Mouse (Mus musculus) fibroblast of lung, adult 2 months (primary cell): ENCODE measurements around the gene App.

Experiments
- DNase-seq: peaks from one replicate; pipeline ENCODE4 v3.0.0-alpha.2; 2011; ENCODE audit warnings: low read depth

Gene App

DNA sequence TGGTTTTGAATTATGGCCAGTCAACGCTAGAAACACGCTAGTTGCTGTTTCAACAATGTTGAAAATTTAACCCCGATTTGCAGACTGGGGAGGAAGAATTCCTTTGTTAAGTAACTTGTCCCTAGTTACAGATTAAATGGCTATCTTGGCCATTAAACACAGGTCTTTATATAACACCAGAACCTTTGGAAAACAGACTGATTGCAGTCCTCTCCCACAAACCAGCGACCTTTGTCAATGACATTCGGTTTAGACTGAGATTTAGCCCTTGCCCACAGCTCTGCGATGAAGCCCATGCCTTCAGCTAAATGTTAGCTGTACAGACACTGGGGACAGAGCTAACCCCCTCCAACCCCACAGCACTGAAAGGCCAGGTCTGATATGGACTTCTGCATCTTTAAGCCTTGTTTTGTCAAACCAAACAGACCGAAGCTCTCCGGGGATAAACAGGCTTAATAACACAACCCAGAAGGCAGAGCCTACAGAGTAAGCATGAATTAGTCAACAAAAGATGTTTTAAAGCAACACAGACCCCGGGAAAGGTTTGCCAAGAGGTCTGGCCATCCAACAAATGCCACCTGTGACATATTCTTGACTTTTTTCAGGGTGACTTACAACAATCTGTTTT, 152.8 kb downstream of the App start:
- DNase-seq = no peak

DNA sequence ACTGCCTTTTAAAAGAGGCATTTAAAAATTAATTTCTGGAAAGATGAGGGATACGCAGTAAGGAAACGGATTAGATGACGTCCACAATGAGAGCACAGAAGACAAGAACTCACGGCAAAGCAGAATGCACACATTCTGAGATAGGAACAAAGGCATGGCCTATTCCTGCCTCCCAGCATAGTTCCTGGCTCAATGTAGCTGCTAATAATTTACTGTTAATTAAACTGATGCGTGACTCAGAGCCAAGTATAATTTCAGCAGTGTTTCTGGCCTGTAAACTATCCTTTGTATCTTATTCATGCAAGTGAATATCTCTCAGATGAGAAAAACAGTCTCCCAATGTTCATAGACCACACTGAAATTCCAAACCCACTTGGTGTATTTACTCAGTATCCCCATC, 154.3 kb downstream of the App start:
- no peak for DNase-seq

DNA sequence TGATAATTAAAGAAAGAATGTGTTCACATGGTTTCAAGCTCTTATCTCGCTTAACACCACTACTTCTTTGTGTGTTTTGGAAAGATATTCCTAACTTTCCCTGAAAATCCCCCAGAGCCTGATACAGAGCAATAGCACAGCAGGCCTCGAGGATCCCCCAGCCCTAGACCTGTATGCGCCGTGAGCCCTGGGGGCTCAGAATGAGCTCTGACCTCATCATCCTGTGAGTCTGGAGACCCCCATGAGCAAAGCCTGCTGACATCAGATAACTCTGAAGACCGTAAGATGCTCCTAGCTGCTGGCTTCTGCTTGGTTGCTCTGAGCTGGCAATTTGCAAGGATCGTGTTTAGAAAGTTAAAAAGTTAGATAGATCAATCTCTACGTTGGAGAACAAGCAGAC, 155.7 kb downstream of the App start:
- no peak for DNase-seq

GRCm38 (mm10) chr16:85012695-85013094, 160.9 kb downstream of the App start:
- DNase-seq = no peak

GRCm38 (mm10) chr16:85012172-85012571, 161.4 kb downstream of the App start:
- DNase-seq = no peak

DNA sequence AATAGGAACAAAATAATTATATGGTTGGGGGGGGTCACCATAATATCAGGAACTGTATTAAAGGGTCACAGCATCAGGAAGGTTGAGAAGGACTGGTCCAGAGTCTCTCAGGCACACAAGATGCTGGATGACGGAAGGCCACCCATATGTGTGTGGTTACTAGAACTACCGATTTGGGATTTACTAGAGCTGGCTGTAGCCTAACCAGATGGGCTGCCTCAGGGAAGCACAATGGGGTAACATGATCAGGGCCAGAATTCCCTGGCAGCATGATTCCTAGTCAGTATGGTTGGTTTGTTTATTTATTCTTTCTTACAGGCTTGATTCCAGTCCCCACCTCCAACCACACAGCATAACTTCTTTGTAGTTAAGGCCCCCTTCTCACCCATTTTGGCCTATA, 162.9 kb downstream of the App start:
- DNase-seq = no peak

DNA sequence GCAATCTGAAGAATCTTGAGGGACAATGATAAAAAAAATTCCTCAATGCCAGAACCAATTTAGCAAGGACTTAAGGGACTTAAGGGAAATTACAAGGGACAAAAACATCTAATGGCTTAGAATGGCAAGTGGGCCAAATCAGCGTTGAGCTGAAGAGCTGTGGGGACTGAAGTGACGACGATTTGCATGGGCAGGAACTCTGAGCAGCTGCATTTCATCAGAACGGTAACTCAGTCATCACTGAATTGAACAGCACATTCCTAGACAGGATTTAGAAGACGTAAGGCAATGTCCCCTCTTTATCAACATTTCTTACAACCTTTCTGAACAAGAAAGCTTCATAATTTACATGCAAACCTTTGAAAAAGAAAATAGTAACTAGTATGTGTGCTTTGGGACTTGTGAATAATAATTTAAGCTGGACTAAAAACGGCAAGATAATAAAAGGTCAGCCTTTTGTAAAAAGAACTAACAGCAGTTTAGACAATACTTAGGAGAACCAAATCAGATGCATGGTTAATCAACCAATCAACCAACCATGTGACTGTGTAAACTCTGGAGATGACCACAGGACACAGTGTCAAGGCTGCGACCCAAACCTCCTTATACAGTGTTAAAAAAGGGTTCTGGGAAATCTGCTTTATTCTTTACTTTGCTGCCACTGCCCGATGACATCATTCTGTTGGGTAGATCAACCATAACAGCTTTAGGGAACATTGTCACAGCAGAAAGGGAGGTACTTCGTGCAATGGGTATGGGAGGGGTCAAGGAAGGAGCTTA, 164.5 kb downstream of the App start:
- DNase-seq = no peak

- no peak for DNase-seq
Observed at GRCm38 (mm10) chr16:85001939-85002556, 171.5 kb downstream of the App start.

- no peak for DNase-seq
Observed at GRCm38 (mm10) chr16:85000304-85000703, 173.3 kb downstream of the App start.

- peak; percentile 11 for DNase-seq
Observed at GRCm38 (mm10) chr16:84997551-84997950, 176.0 kb downstream of the App start.

DNA sequence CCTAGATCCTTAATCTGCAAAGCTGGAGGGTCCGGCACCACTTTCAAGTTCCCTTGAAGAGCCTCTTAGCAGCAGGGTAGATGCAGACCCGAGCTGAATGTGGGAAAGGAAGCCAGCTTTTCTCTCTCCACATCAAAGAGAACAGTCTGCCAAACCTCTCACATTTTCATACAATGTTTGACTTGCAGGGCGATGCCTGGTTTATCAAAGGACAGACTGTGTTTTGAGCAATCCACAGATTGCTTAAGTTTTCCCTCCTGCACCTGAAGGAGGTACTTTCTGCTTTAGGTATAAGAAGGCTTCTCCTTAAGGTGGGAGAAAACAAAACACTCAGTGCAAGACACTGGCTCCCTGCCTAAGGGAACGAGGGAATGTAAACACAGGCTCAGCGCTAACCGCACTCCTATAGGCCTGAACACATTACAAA, 178.1 kb downstream of the App start:
- no peak for DNase-seq

- no peak for DNase-seq
Observed at GRCm38 (mm10) chr16:84992888-84993287, 180.7 kb downstream of the App start.

DNA sequence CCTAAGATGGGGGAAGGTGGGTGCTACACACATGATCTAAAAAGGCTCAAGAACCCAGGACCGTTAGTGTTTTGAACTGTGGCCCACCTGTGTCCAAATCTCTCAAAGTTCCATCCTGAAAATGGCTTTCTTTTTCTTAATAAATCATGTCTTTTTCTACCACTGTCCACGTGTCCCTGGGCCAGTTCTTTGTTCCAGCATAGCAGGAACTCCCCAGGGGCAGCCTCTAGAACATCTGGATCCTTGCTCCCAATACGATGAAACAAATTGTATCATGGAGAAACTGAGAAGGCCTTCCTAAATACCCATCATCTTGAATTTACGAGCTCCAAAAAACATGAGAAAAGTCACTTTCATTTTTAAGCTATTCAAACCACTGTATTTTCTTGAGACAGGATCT, 182.6 kb downstream of the App start:
- DNase-seq = no peak

- DNase-seq = no peak
Observed at GRCm38 (mm10) chr16:84989938-84990337, 183.6 kb downstream of the App start.

DNA sequence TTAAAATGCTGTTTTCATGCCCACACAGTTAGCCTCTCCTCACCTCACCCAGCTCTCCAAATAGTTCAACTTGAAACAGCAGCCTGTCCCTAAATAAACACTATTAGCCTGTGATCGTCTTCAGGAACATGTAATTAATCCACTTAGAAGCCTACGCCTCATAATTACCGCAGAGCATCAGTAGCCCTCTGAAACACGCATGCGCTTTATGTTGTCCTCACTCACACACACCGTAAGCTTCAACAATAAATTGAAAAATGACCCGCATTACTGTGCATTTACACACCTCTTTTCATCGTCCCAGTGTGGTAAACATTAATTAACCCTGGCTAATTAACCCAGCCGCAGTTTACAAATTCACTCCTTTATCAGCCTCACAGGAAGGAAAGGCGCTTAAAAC, 184.1 kb downstream of the App start:
- DNase-seq = no peak

GRCm38 (mm10) chr16:84987724-84988287, 185.8 kb downstream of the App start:
- DNase-seq = no peak

- no peak for DNase-seq
Observed at GRCm38 (mm10) chr16:84986016-84986631, 187.4 kb downstream of the App start.

DNA sequence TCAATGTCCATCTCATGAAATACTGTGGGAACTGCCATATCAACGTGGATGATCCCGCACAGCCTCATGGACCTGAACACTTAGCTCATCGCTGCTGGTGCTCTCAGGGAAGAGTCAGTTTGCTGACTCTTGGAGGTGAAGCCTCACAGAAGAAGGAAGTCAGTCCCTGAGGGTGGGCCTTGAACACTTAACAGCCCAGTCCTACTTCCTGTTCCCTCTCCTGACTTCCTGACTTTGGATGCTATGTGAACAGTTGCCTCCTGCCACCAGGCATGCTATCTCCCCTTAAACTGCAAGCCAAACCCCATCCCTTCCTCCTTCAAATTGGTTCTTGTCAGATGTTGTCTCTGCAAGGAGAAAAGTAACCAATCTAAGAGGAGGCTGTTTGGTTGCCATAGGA, 188.2 kb downstream of the App start:
- no peak for DNase-seq

DNA sequence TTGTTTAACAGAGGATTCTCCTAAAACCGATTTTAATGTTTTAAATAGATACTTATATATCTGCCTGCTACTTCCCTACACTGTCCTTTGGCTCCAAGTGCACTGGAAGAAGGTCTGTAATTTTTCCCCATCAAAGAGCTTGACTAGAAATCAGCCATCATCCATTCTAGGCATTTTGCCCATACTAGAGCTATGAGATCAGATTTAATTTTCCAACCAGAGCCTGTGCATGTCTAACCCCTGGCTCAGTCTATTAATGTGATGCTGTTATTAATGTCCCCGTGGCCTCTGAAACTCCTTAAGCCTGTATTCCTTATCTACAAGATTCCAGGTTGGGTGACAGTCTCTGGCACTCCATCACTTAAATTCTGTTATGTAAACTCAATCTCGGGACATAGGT, 190.1 kb downstream of the App start:
- DNase-seq = no peak

- DNase-seq = no peak
Observed at GRCm38 (mm10) chr16:84982589-84982988, 191.0 kb downstream of the App start.

- DNase-seq = no peak
Observed at GRCm38 (mm10) chr16:84978589-84978988, 195.0 kb downstream of the App start.

GRCm38 (mm10) chr16:84974176-84974518, 199.4 kb downstream of the App start:
- no peak for DNase-seq
